Mouse (Mus musculus) neural tube, embryonic 13.5 days (tissue): ENCODE results near the gene Jdp2. TPM values are rescaled to one million over a fixed set of nuclear protein-coding genes. Genes with fewer than 3 reads are reported as not detected.

Source experiments
- ATAC-seq: fragments of 200-750 bp; cut with Nextera tagmentation; 2 replicates; pipeline ENCODE4 v1.8.0; 2017; ENCODE audit warnings: low read depth, mild to moderate bottlenecking, moderate TSS enrichment, moderate library complexity
- H3K27ac ChIP-seq: fragments of 300-500 bp; sonication (generic); replicated peaks from 2 replicates; pipeline ENCODE4 v1.5.1; 2015; ENCODE audit warnings: moderate library complexity, mild to moderate bottlenecking, inconsistent platforms
- H3K27me3 ChIP-seq: fragments of 300-500 bp; sonication (generic); 2 replicates; pipeline ENCODE4 v1.6.1; 2015; ENCODE audit warnings: mild to moderate bottlenecking, inconsistent platforms
- H3K36me3 ChIP-seq: fragments of 300-500 bp; sonication (generic); 2 replicates; pipeline ENCODE4 v1.6.1; 2015; ENCODE audit warnings: mild to moderate bottlenecking, inconsistent platforms
- H3K4me1 ChIP-seq: fragments of 300-500 bp; sonication (generic); replicated peaks from 2 replicates; pipeline ENCODE4 v1.6.1; 2015; ENCODE audit warnings: inconsistent platforms
- H3K4me2 ChIP-seq: fragments of 300-500 bp; sonication (generic); 2 replicates; pipeline ENCODE4 v1.6.1; 2015; ENCODE audit warnings: inconsistent platforms, mild to moderate bottlenecking, moderate library complexity
- H3K4me3 ChIP-seq: fragments of 300-500 bp; sonication (generic); 2 replicates; pipeline ENCODE4 v1.5.1; 2015; ENCODE audit warnings: mild to moderate bottlenecking, inconsistent platforms
- H3K9ac ChIP-seq: fragments of 300-500 bp; sonication (generic); 2 replicates; pipeline ENCODE4 v1.6.1; 2015; ENCODE audit warnings: moderate library complexity, mild to moderate bottlenecking, inconsistent platforms
- H3K9me3 ChIP-seq: fragments of 300-500 bp; sonication (generic); 2 replicates; pipeline ENCODE4 v1.6.1; 2016; ENCODE audit warnings: inconsistent platforms
- WGBS: fragments of 180-500 bp; shearing (Covaris S2); methylation state at CpG from one replicate; pipeline ENCODE4 v1.1.7; 2015; 5-methylcytosine and 5-hydroxymethylcytosine counted together
- polyA plus RNA-seq: library from polyadenylated mRNA; unstranded; fragments of >200 nt; fragmentation: Nextera tagmentation; extraction: Ambion mirVana; gene quantifications from 2 replicates; pipeline ENCODE4 v1.2.1, GENCODE M21; 2015

Jdp2 gene
- polyA plus RNA-seq, 1 experiment from 2014 or later, result 0.53 TPM

GRCm38 (mm10) chr12:85623711-85624110 is 24.9 kb downstream of the Jdp2 start:
- Histone ChIP-seq H3K9ac (no peak overlapping the region), H3K27me3 (no peaks in the 10 kb centered on the region), H3K36me3 (peaks cover 20% of the 10 kb centered on the region; the same call in 1 of the 2 replicates), H3K9me3 (no peaks in the 10 kb centered on the region), H3K27ac (peak overlapping the region; percentile 3; the same call in 1 of the 2 replicates), H3K4me2 (no peak overlapping the region), H3K4me3 (no peak overlapping the region), H3K4me1 (peaks cover 62% of the 10 kb centered on the region)
- ATAC-seq, result no peak
- WGBS, result 56% methylated on average over 3 of the region's 3 CpGs

GRCm38 (mm10) chr12:85624652-85625051 is 25.8 kb downstream of the Jdp2 start:
- Histone ChIP-seq H3K4me1 (peaks cover 59% of the 10 kb centered on the region), H3K4me2 (no peak overlapping the region), H3K4me3 (no peak overlapping the region), H3K9ac (no peak overlapping the region), H3K27ac (no peak overlapping the region), H3K27me3 (no peaks in the 10 kb centered on the region), H3K9me3 (no peaks in the 10 kb centered on the region), H3K36me3 (peaks cover 20% of the 10 kb centered on the region; the same call in 1 of the 2 replicates)
- no peak for ATAC-seq
- WGBS, result 83% methylated on average over 7 of the region's 7 CpGs

- H3K36me3 ChIP-seq, result peaks cover 20% of the 10 kb centered on the region; the same call in 1 of the 2 replicates
- H3K9ac ChIP-seq, result no peak overlapping the region
- ATAC-seq, result no peak
- no peaks in the 10 kb centered on the region for H3K9me3 ChIP-seq
- peaks cover 54% of the 10 kb centered on the region for H3K4me1 ChIP-seq
- H3K27ac ChIP-seq, result no peak overlapping the region
- no peak overlapping the region for H3K4me2 ChIP-seq
- 61% methylated on average over 5 of the region's 5 CpGs for WGBS
- H3K4me3 ChIP-seq, result no peak overlapping the region
- no peaks in the 10 kb centered on the region for H3K27me3 ChIP-seq
Measured at GRCm38 (mm10) chr12:85625852-85626251, 27.0 kb downstream of the Jdp2 start.

- WGBS, result 78% methylated on average over 21 of the region's 21 CpGs
- 0 out of 2 replicates have a peak overlapping the region, but pooled peaks have one; percentile 24 for H3K27ac ChIP-seq
- no peaks in the 10 kb centered on the region for H3K9me3 ChIP-seq
- peaks cover 27% of the 10 kb centered on the region for H3K4me1 ChIP-seq
- H3K9ac ChIP-seq, result peak overlapping the region; percentile 52; the same call in 1 of the 2 replicates
- H3K27me3 ChIP-seq, result no peaks in the 10 kb centered on the region
- peaks cover 35% of the 10 kb centered on the region for H3K36me3 ChIP-seq
- no peak overlapping the region for H3K4me2 ChIP-seq
- no peak overlapping the region for H3K4me3 ChIP-seq
- ATAC-seq, result no peak; the same call in 1 of the 2 replicates
Measured at GRCm38 (mm10) chr12:85629661-85630481, 31.0 kb downstream of the Jdp2 start.

GRCm38 (mm10) chr12:85631196-85631595 is 32.4 kb downstream of the Jdp2 start:
- H3K4me1 ChIP-seq, result peaks cover 20% of the 10 kb centered on the region
- H3K36me3 ChIP-seq, result peaks cover 39% of the 10 kb centered on the region
- no peaks in the 10 kb centered on the region for H3K27me3 ChIP-seq
- no peaks in the 10 kb centered on the region for H3K9me3 ChIP-seq
- 91% methylated on average over 4 of the region's 4 CpGs for whole genome bisulfite sequencing
- H3K4me3 ChIP-seq, result no peak overlapping the region
- H3K4me2 ChIP-seq, result no peak overlapping the region
- H3K27ac ChIP-seq, result no peak overlapping the region
- H3K9ac ChIP-seq, result no peak overlapping the region
- ATAC-seq, result no peak

GRCm38 (mm10) chr12:85632321-85632720 is 33.5 kb downstream of the Jdp2 start:
- WGBS, result 93% methylated on average over 10 of the region's 10 CpGs
- peaks cover 42% of the 10 kb centered on the region for H3K36me3 ChIP-seq
- ATAC-seq, result no peak
- no peak overlapping the region for H3K4me2 ChIP-seq
- no peak overlapping the region for H3K9ac ChIP-seq
- no peak overlapping the region for H3K27ac ChIP-seq
- no peaks in the 10 kb centered on the region for H3K9me3 ChIP-seq
- no peak overlapping the region for H3K4me3 ChIP-seq
- H3K27me3 ChIP-seq, result no peaks in the 10 kb centered on the region
- peaks cover 19% of the 10 kb centered on the region for H3K4me1 ChIP-seq

GRCm38 (mm10) chr12:85637932-85638331 is 39.1 kb downstream of the Jdp2 start:
- Histone ChIP-seq H3K4me2 (no peak overlapping the region), H3K4me1 (peaks cover 31% of the 10 kb centered on the region), H3K9ac (no peak overlapping the region), H3K4me3 (no peak overlapping the region), H3K27ac (no peak overlapping the region; the same call in 1 of the 2 replicates), H3K36me3 (peaks cover 50% of the 10 kb centered on the region), H3K9me3 (no peaks in the 10 kb centered on the region), H3K27me3 (no peaks in the 10 kb centered on the region)
- no peak for ATAC-seq
- 71% methylated on average over 9 of the region's 9 CpGs for whole genome bisulfite sequencing

- 0 out of 2 replicates have a peak, but pooled peaks have one; percentile 3 for ATAC-seq
- Histone ChIP-seq H3K27ac (peak overlapping the region; percentile 52), H3K27me3 (no peaks in the 10 kb centered on the region), H3K4me2 (no peak overlapping the region), H3K36me3 (peaks cover 42% of the 10 kb centered on the region), H3K4me1 (peaks cover 31% of the 10 kb centered on the region), H3K9ac (no peak overlapping the region), H3K9me3 (no peaks in the 10 kb centered on the region), H3K4me3 (no peak overlapping the region)
- 75% methylated on average over 20 of the region's 20 CpGs for WGBS
Measured at GRCm38 (mm10) chr12:85638541-85639325, 39.9 kb downstream of the Jdp2 start.

- H3K4me2 ChIP-seq, result no peak overlapping the region
- H3K27me3 ChIP-seq, result no peaks in the 10 kb centered on the region
- H3K4me3 ChIP-seq, result no peak overlapping the region
- H3K27ac ChIP-seq, result peak overlapping the region; percentile 52; the same call in 1 of the 2 replicates
- H3K4me1 ChIP-seq, result peaks cover 31% of the 10 kb centered on the region
- H3K36me3 ChIP-seq, result peaks cover 34% of the 10 kb centered on the region
- ATAC-seq, result peak; percentile 79
- WGBS, result 65% methylated on average over 12 of the region's 12 CpGs
- no peaks in the 10 kb centered on the region for H3K9me3 ChIP-seq
- no peak overlapping the region for H3K9ac ChIP-seq
Measured at GRCm38 (mm10) chr12:85639326-85640008, 40.6 kb downstream of the Jdp2 start.

- 87% methylated on average over 10 of the region's 10 CpGs for WGBS
- no peaks in the 10 kb centered on the region for H3K27me3 ChIP-seq
- no peak for ATAC-seq
- no peak overlapping the region for H3K4me2 ChIP-seq
- H3K27ac ChIP-seq, result no peak overlapping the region; the same call in 1 of the 2 replicates
- no peaks in the 10 kb centered on the region for H3K9me3 ChIP-seq
- H3K36me3 ChIP-seq, result peaks cover 27% of the 10 kb centered on the region
- H3K4me3 ChIP-seq, result no peak overlapping the region
- peaks cover 31% of the 10 kb centered on the region for H3K4me1 ChIP-seq
- H3K9ac ChIP-seq, result no peak overlapping the region
Measured at GRCm38 (mm10) chr12:85640852-85641563, 42.2 kb downstream of the Jdp2 start.

GRCm38 (mm10) chr12:85641564-85641931 is 42.7 kb downstream of the Jdp2 start:
- 61% methylated on average over 4 of the region's 4 CpGs for WGBS
- H3K4me2 ChIP-seq, result no peak overlapping the region
- H3K27me3 ChIP-seq, result no peaks in the 10 kb centered on the region
- ATAC-seq, result no peak
- no peak overlapping the region for H3K9ac ChIP-seq
- H3K27ac ChIP-seq, result no peak overlapping the region; the same call in 1 of the 2 replicates
- peaks cover 23% of the 10 kb centered on the region for H3K36me3 ChIP-seq
- H3K4me1 ChIP-seq, result peaks cover 31% of the 10 kb centered on the region
- H3K9me3 ChIP-seq, result no peaks in the 10 kb centered on the region
- no peak overlapping the region for H3K4me3 ChIP-seq
